Mouse (Mus musculus) adipocyte (in vitro differentiated cells): ENCODE measurements at regions not wholly inside any gene's neighbourhood (a gene's known extent, or its start where the extent isn't known, plus 50 kb on each side); places are given as distances from the start of the nearest gene placed in this dataset.

Source experiments
- DNase-seq: peaks from one replicate; pipeline ENCODE4 v3.0.0-alpha.2; 2016; ENCODE audit warnings: low spot score

DNA sequence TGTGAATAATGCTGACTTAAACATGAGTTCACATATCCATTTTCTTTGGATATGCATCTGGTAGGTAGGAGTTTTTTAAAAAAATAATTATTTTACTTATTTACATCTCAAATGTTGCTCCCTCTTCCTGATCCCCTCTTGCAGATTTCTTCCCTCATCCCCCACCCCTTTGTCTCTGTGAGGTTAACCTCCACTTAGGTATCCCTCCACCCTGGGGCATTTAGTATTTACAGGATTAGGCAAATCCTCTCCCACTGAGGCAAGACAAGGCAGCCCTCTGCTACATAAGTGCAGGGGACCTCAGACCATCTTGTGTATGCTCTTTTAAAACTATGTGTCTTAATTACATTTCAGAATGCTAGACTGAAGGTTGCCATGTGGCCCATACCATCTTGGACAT is 155.2 kb upstream of the Shcbp1 start:
- no peak for DNase-seq

DNA sequence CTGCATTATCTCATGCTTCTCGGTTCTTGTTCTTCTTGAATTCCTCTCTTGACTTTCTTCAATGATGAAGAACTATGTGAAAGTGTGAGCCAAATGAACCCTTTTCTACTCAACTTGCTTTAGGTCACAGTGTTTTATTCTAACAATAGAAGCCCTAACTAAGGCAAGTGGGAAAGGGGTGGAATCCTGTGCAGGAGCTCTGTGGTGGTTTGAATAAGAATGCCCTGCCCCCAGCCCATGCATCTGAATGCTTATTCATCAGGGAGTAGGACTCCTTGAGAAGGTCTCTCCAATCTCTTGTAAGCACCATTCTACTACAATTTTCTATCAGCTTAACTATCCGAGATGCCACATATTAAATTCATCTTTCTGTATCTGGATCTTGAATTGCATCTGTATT is 154.7 kb upstream of the Shcbp1 start:
- no peak for DNase-seq

DNA sequence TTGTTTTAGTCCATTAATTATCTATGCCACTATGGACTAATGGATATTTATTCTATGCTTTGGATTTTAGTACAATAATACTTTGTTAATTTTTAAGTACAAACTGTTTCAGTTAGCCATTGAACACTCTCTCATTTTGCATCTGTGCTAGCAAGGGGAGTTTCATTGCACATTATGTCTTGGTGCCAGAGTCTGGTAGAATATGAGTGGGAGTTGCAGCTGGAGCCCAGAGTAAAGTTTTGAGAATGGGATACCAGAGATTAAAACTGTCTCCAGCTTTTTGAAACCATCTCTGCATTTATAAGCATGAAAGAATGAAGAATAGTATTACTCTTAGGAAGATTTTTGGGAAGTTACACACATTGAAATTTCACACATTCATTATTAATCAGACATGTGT is 137.1 kb upstream of the Shcbp1 start:
- DNase-seq: no peak

DNA sequence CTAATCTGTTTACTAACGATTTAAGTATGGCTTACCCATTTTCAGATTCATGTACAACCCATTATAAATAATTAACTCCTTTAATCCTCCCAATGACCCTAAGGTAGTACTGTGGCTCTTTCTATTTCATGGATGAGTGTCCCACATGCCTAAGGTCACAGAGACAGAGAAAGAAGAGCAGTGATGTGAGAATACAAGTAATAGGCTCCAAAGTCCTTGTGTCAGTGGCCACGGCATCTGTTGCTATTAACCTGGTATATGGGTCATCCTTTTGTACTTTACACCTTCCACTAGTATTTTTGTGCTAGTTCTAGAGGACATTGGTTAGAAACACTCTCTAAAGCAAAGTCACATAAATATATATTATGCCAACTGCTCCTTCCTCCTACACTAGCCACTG is 115.7 kb upstream of the Shcbp1 start:
- DNase-seq: no peak

DNA sequence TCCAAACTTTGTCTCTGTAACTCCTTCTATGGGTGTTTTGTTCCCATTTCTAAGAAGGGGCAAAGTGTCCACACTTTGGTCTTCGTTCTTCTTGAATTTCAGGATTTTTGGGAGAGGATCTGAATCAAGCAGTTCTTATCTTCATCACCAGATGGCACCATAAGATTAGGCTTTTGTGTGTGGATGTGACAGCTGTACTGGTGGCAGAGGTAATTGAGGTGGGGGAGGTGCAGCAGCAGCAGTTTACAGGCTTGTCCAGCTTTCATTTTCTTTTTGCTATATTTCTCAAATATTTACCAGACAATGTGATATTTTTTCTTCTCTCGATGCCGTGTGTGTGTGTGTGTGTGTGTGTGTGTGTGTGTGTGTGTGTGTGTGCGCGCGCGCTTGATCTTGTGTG is 89.4 kb upstream of the Shcbp1 start:
- peak; percentile 70 for DNase-seq

DNA sequence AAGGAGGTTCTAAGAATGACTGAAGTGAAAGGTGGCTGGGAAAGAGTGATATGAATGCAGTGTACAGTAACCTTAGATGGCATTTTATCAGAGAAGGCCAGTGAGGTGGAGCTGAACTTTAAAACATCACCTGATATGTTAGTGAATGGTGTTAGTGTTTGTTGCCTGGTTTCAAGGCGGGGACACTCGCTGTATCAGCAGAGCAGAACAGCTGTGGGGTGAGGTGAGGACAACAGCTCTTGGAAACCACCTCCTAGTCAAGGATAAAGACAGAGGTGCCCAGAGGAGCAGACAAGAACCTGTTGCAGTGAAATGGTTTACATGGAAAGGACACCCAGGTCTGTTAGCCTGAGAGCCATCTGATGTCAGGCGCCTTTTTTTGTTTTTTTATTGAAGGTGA is 59.7 kb upstream of the Shcbp1 start:
- DNase-seq: no peak

DNA sequence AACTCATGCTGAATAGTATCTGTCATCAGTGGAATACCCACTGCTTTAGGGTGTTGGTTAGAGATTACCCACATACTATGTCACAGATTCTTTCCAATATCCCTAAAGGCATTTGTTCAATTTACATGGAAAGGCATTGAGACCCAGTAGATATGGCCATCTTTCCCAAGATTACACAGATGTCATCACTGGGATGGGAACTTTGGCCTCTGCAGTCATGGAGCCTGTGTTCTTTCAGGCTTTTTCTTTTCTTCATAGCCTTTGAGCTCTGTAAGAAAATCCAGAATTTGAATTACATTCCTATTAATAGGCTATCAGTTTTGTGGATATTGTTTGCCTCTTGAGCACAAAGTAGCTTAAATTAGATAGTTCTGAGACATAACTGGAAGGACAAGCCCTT is 59.2 kb upstream of the Shcbp1 start:
- DNase-seq: no peak

DNA sequence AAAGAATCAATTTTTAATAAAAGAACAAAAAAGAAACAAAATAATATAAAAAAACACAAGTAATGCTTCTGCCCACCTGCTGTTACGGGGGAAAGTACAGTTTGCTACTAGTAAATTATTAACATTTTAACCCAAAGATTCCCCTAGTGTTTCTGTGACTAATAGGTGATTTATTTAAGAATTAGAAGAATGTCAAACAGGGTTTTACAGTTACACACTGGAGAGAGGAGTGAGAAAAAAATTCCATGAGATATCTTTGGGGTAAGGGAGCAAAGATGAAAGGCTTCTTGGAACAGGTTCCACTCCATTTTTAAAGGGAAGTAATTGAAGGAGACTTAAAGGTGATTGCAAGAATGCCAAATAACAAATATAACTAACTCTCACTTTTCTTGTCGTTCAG is 58.4 kb upstream of the Shcbp1 start:
- DNase-seq: no peak

DNA sequence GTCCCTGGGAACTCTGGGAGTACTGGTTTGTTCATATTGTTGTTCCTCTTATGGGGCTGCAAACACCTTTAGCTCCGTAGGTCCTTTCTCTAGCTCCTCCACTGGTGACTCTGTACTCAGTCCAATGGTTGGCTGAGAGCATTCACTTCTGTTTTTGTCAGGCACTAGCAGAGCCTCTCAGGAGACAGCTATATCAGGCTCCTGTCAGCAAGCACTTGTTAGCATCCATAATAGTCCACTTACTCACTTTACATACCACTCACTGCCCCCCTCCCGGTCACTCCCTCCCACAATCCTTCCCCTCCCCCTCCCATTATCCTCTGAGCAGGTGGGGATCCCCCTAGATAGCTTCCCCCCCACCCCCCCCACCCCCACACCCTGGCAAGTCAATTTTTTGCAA is 57.3 kb upstream of the Shcbp1 start:
- DNase-seq: no peak
